Mouse (Mus musculus) kidney, postnatal 0 days (tissue): ENCODE measurements around the gene Nol7. TPM values are rescaled to one million over a fixed set of nuclear protein-coding genes. Genes with fewer than 3 reads are reported as not detected.

Source experiments
- ATAC-seq: fragments of 200-750 bp; cut with Nextera tagmentation; replicated peaks from 2 replicates; pipeline ENCODE4 v1.8.0; 2017; ENCODE audit warnings: low read depth, moderate number of reproducible peaks, moderate TSS enrichment, moderate library complexity; ENCODE audit not compliant: low FRiP score
- DNase-seq: peaks from one replicate; pipeline ENCODE4 v3.0.0-alpha.2; 2016; ENCODE audit warnings: low spot score
- H3K27ac ChIP-seq: fragments of 300-500 bp; sonication (generic); 2 replicates; pipeline ENCODE4 v1.5.1; 2014; ENCODE audit warnings: mild to moderate bottlenecking
- H3K27me3 ChIP-seq: fragments of 300-500 bp; sonication (generic); 2 replicates; pipeline ENCODE4 v1.6.1; 2014; ENCODE audit warnings: low read length, mixed read lengths; ENCODE audit not compliant: insufficient read depth
- H3K36me3 ChIP-seq: fragments of 300-500 bp; sonication (generic); 2 replicates; pipeline ENCODE4 v1.6.1; 2014; ENCODE audit warnings: low read length, mixed read lengths; ENCODE audit not compliant: insufficient read depth
- H3K4me1 ChIP-seq: fragments of 300-500 bp; sonication (generic); replicated peaks from 2 replicates; pipeline ENCODE4 v1.6.1; 2014; ENCODE audit warnings: antibody characterized with exemption, low read length, mixed read lengths; ENCODE audit not compliant: insufficient read depth
- H3K4me2 ChIP-seq: fragments of 300-500 bp; sonication (generic); 2 replicates; pipeline ENCODE4 v1.6.1; 2014; ENCODE audit warnings: mild to moderate bottlenecking, low read length, moderate library complexity, mixed read lengths
- H3K4me3 ChIP-seq: fragments of 300-500 bp; sonication (generic); replicated peaks from 2 replicates; pipeline ENCODE4 v1.5.1; 2014; ENCODE audit warnings: low read depth, low read length
- H3K9ac ChIP-seq: fragments of 300-500 bp; sonication (generic); 2 replicates; pipeline ENCODE4 v1.6.1; 2014; ENCODE audit warnings: low read depth, low read length
- H3K9me3 ChIP-seq: fragments of 300-500 bp; sonication (generic); replicated peaks from 2 replicates; pipeline ENCODE4 v1.6.1; 2016; ENCODE audit warnings: low read length, inconsistent platforms, mixed read lengths
- CTCF ChIP-seq: IDR thresholded peaks from 2 replicates; pipeline ENCODE4 v1.5.1; 2016; ENCODE audit warnings: antibody characterized with exemption, low read depth, mild to moderate bottlenecking, moderate library complexity
- WGBS: fragments of 180-500 bp; shearing (Covaris S2); extraction: QIAGEN DNeasy Blood & Tissue Kit; methylation state at CpG from one replicate; pipeline ENCODE4 v1.1.7; 2014; 5-methylcytosine and 5-hydroxymethylcytosine counted together
- polyA plus RNA-seq: library from polyadenylated mRNA; unstranded; fragments of >200 nt; fragmentation: Nextera tagmentation; extraction: Ambion mirVana; gene quantifications from 2 replicates; pipeline ENCODE4 v1.2.1, GENCODE M21; 2015

Nol7 gene
- polyA plus RNA-seq, 1 experiment from 2014 or later = 169 TPM

- no peaks in the 10 kb centered on the region for H3K36me3 ChIP-seq
- DNase-seq (peak; percentile 28), ATAC-seq (no peak)
- no peak for TF ChIP-seq CTCF
- H3K4me2 ChIP-seq = no peak overlapping the region
- no peaks in the 10 kb centered on the region for H3K9me3 ChIP-seq
- WGBS = 32% methylated on average over 7 of the region's 7 CpGs
- H3K27ac ChIP-seq = peak overlapping the region; percentile 21; the same call in 1 of the 2 replicates
- no peaks in the 10 kb centered on the region for H3K27me3 ChIP-seq
- H3K4me3 ChIP-seq = no peak overlapping the region
- H3K9ac ChIP-seq = no peak overlapping the region
- H3K4me1 ChIP-seq = no peaks in the 10 kb centered on the region
Measured at GRCm38 (mm10) chr13:43452843-43453605, 54.8 kb downstream of the Nol7 start.

DNA sequence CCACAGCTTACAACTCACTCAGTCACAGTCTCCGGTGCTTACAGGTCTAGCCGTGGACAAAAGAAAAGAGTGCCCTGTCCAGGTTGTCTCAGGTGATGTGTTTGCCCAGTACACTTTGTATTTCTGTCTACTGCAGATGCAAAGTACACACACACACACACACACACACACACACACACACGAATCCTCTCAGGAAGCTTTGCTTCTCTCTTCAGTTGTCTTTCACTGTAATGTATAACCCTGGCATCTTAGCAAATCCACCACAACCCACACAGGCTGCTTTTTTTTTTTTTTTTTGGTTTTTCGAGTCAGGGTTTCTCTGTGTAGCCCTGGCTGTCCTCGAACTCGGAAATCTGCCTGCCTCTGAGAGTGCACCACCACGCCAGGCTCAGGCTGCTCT lies 56.2 kb downstream of the Nol7 start:
- no peaks in the 10 kb centered on the region for H3K4me1 ChIP-seq
- no peaks in the 10 kb centered on the region for H3K27me3 ChIP-seq
- ATAC-seq = no peak
- no peaks in the 10 kb centered on the region for H3K9me3 ChIP-seq
- no peak overlapping the region for H3K27ac ChIP-seq
- no peak overlapping the region for H3K4me3 ChIP-seq
- 72% methylated on average over 7 of the region's 7 CpGs for WGBS
- no peak for DNase-seq
- TF ChIP-seq CTCF = no peak
- H3K9ac ChIP-seq = no peak overlapping the region
- no peak overlapping the region for H3K4me2 ChIP-seq
- no peaks in the 10 kb centered on the region for H3K36me3 ChIP-seq

Other genes with a start within 250 kb of the Nol7 start
- 51.9 and 52.0 TPM in 2 replicates for gene Tbc1d7, start 226.9 kb upstream of the Nol7 start, polyA plus RNA-seq
- 0.34 TPM in 2 replicates for gene Gfod1, start 94.2 kb upstream of the Nol7 start, polyA plus RNA-seq
- 22.2 and 22.6 TPM in 2 replicates for gene Sirt5, start 32.9 kb upstream of the Nol7 start, polyA plus RNA-seq
- 10.6 and 10.7 TPM in 2 replicates for gene Ranbp9, start 82.9 kb downstream of the Nol7 start, polyA plus RNA-seq
- 37.0 and 37.3 TPM in 2 replicates for gene Mcur1, start 161.8 kb downstream of the Nol7 start, polyA plus RNA-seq
- 1.1 and 2.4 TPM in 2 replicates for gene Rnf182, start 217.3 kb downstream of the Nol7 start, polyA plus RNA-seq